Mouse (Mus musculus) embryonic facial prominence, embryonic 14.5 days (tissue): ENCODE measurements around the gene Ppp3r1. TPM values are rescaled to one million over a fixed set of nuclear protein-coding genes. Genes with fewer than 3 reads are reported as not detected.
"Not testable (repeated sequence)": the region's sequence is repeated elsewhere in the genome, so short reads cannot be mapped to it uniquely, and the experiment has no call there.

Source experiments
- ATAC-seq: fragments of 200-750 bp; cut with Nextera tagmentation; 2 replicates; pipeline ENCODE4 v1.8.0; 2017; ENCODE audit warnings: low read depth, moderate number of reproducible peaks, moderate TSS enrichment
- DNase-seq: peaks from one replicate; pipeline ENCODE4 v3.0.0-alpha.2; 2015; ENCODE audit warnings: low spot score
- H3K27ac ChIP-seq: fragments of 300-500 bp; sonication (generic); replicated peaks from 2 replicates; pipeline ENCODE4 v1.5.1; 2014; ENCODE audit warnings: low read depth, mild to moderate bottlenecking, low read length, moderate library complexity
- H3K27me3 ChIP-seq: fragments of 300-500 bp; sonication (generic); replicated peaks from 2 replicates; pipeline ENCODE4 v1.6.1; 2014; ENCODE audit warnings: low read length; ENCODE audit not compliant: control insufficient read depth, insufficient read depth
- H3K36me3 ChIP-seq: fragments of 300-500 bp; sonication (generic); 2 replicates; pipeline ENCODE4 v1.6.1; 2014; ENCODE audit warnings: low read length, mixed read lengths; ENCODE audit not compliant: control insufficient read depth, insufficient read depth
- H3K4me1 ChIP-seq: fragments of 300-500 bp; sonication (generic); 2 replicates; pipeline ENCODE4 v1.6.1; 2014; ENCODE audit warnings: antibody characterized with exemption, low read length; ENCODE audit not compliant: control insufficient read depth, insufficient read depth
- H3K4me2 ChIP-seq: fragments of 300-500 bp; sonication (generic); 2 replicates; pipeline ENCODE4 v1.6.1; 2014; ENCODE audit warnings: low read depth, mild to moderate bottlenecking, low read length, moderate library complexity, mixed read lengths
- H3K4me3 ChIP-seq: fragments of 300-500 bp; sonication (generic); 2 replicates; pipeline ENCODE4 v1.5.1; 2014; ENCODE audit warnings: low read depth, mild to moderate bottlenecking, low read length
- H3K9ac ChIP-seq: fragments of 300-500 bp; sonication (generic); 2 replicates; pipeline ENCODE4 v1.6.1; 2014; ENCODE audit warnings: low read depth, mild to moderate bottlenecking, low read length, moderate library complexity, mixed read lengths
- H3K9me3 ChIP-seq: fragments of 300-500 bp; sonication (generic); 2 replicates; pipeline ENCODE4 v1.6.1; 2016; ENCODE audit warnings: low read length; ENCODE audit not compliant: control insufficient read depth
- WGBS: fragments of 180-500 bp; shearing (Covaris S2); extraction: QIAGEN DNeasy Blood & Tissue Kit; methylation state at CpG from one replicate; pipeline ENCODE4 v1.1.7; 2014; 5-methylcytosine and 5-hydroxymethylcytosine counted together
- polyA plus RNA-seq: library from polyadenylated mRNA; unstranded; fragments of >200 nt; fragmentation: Nextera tagmentation; extraction: Ambion mirVana; gene quantifications from 2 replicates; pipeline ENCODE4 v1.2.1, GENCODE M21; 2014

The Ppp3r1 gene
- polyA plus RNA-seq, 1 experiment from 2014 or later, result 104 TPM

GRCm38 (mm10) chr11:17212141-17212495 is 53.1 kb downstream of the Ppp3r1 start:
- Histone ChIP-seq H3K9ac (peak overlapping the region; percentile 80), H3K4me1 (no peaks in the 10 kb centered on the region; the same call in 1 of the 2 replicates), H3K9me3 (no peaks in the 10 kb centered on the region), H3K27ac (peak overlapping the region; percentile 82; the same call in 1 of the 2 replicates), H3K36me3 (peaks cover 16% of the 10 kb centered on the region; the same call in 1 of the 2 replicates), H3K4me2 (peak overlapping the region; percentile 70), H3K4me3 (peak overlapping the region; percentile 79), H3K27me3 (no peaks in the 10 kb centered on the region)
- 2% methylated on average over 10 of the region's 10 CpGs for WGBS
- no peak for DNase-seq
- ATAC-seq, result 0 out of 2 replicates have a peak, but pooled peaks have one; percentile 0

DNA sequence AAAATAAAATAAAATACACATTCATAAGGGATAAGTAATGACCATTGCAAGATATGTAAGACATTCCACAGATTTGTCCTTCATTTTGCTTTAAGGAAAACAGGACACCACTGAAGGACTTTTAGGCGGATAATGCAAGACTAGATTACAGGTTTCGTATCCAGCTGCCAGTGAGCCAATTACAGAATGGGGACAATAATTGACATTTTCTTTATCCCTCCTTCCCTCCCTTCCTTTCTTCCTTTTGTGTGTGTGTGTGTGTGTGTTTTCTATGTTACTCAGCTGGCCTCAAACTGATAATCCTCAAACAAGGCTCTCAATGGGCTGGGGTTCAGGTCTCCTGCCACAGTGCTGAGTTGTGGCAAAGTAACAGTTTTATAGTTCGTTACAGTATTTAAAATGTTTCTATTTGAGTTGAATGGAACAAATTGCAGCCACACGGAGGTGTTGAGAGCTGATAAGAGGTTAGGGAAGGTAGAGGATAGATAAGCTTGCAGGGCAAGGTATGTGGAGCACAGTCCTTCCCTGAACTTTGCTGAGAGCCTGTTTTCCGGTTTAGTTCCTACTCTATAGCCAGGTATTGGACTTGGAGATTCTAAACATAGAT is 53.9 kb downstream of the Ppp3r1 start:
- no peaks in the 10 kb centered on the region for H3K9me3 ChIP-seq
- H3K4me3 ChIP-seq, result no peak overlapping the region
- H3K36me3 ChIP-seq, result 0 out of 2 replicates have a peak, but pooled peaks cover 10% of the 10 kb centered on the region
- H3K9ac ChIP-seq, result peak overlapping the region; percentile 80
- H3K4me2 ChIP-seq, result peak overlapping the region; percentile 70
- no peak overlapping the region for H3K27ac ChIP-seq
- ATAC-seq (no peak), DNase-seq (no peak)
- no peaks in the 10 kb centered on the region; the same call in 1 of the 2 replicates for H3K4me1 ChIP-seq
- WGBS, result 65% methylated on average over 5 of the region's 5 CpGs
- H3K27me3 ChIP-seq, result no peaks in the 10 kb centered on the region

DNA sequence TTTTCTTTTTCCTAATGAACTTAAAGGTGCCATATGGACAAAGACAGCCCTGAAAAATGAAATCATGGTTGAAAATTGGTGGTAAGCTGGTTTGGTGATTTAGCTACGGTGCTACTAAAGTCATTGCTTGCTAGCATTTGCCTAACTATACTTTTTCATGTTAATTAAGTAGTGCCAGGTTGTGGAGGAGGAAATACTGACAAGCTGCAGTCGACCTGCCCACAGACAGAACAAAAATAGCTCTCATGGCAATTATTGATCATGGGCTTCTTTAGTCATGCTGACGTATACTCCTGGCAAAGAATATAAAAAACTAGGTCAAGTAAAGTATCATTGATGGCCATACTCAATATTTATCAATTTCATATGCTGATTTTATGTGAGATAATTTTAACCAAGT is 56.4 kb downstream of the Ppp3r1 start:
- no peak overlapping the region for H3K27ac ChIP-seq
- H3K4me3 ChIP-seq, result no peak overlapping the region
- no peaks in the 10 kb centered on the region; the same call in 1 of the 2 replicates for H3K4me1 ChIP-seq
- H3K27me3 ChIP-seq, result no peaks in the 10 kb centered on the region
- H3K9me3 ChIP-seq, result no peaks in the 10 kb centered on the region
- DNase-seq, result no peak
- 0 out of 2 replicates have a peak, but pooled peaks cover 1% of the 10 kb centered on the region for H3K36me3 ChIP-seq
- WGBS, result 82% methylated on average over 3 of the region's 3 CpGs
- no peak overlapping the region for H3K9ac ChIP-seq
- no peak overlapping the region for H3K4me2 ChIP-seq
- ATAC-seq, result no peak

DNA sequence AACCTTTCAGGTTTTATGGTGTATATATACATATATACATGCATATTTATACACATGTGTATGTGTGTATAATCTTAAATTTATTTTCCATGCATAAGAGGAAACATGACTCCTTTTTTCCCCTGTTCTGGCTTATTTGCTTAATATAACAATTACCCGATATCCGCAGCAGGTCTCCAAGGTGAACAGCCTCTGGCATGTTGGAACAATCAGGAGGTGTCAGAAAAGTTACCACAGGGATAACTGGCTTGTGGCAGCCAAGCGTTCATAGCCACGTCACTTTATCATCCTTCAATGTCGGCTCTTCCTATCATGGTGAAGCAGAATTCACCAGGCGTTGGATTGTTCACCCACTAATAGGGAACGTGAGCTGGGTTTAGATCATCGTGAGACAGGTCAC is 62.1 kb downstream of the Ppp3r1 start:
- WGBS, result 92% methylated on average over 8 of the region's 8 CpGs
- Histone ChIP-seq H3K4me3 (no peak overlapping the region), H3K27ac (no peak overlapping the region), H3K9ac (no peak overlapping the region), H3K36me3 (peaks cover 37% of the 10 kb centered on the region), H3K9me3 (no peaks in the 10 kb centered on the region), H3K27me3 (no peaks in the 10 kb centered on the region), H3K4me1 (no peaks in the 10 kb centered on the region), H3K4me2 (no peak overlapping the region)
- DNase-seq (no peak), ATAC-seq (no peak)

- 66% methylated on average over 5 of the region's 5 CpGs for WGBS
- H3K36me3 ChIP-seq, result peaks cover 41% of the 10 kb centered on the region
- no peak for DNase-seq
These were observed 73.7 kb downstream of the Ppp3r1 start for GRCm38 (mm10) chr11:17232792-17233191.

GRCm38 (mm10) chr11:17236449-17237037 is 77.5 kb downstream of the Ppp3r1 start:
- H3K9ac ChIP-seq, result no peak overlapping the region
- 87% methylated on average over 5 of the region's 5 CpGs for WGBS
- no peak for ATAC-seq

More at GRCm38 (mm10) chr11:17232792-17233191, 73.7 kb downstream of the Ppp3r1 start:
- ATAC-seq, result no peak
- Histone ChIP-seq H3K9me3 (no peaks in the 10 kb centered on the region), H3K4me2 (no peak overlapping the region), H3K9ac (no peak overlapping the region), H3K27me3 (no peaks in the 10 kb centered on the region), H3K4me3 (no peak overlapping the region), H3K27ac (no peak overlapping the region), H3K4me1 (no peaks in the 10 kb centered on the region)

DNA sequence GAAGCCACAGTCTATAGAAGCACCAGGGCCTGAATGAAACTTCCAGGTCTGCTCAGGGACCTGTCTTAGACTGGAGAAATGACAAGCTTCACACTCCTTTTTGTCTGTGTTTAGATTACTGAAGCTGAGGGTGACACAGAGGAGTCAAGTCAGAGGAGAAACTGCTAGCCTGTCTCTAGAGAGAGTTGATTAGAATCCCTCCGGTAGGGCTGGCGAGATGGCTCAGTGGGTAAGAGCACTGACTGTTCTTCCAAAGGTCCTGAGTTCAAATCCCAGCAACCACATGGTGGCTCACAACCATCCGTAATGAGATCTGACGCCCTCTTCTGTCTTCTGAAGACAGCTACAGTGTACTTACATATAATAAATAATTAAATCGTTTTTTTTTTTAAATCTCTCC is 79.5 kb downstream of the Ppp3r1 start:
- not testable (repeated sequence) for H3K4me2 ChIP-seq, H3K27ac ChIP-seq, H3K4me1 ChIP-seq, DNase-seq, H3K9ac ChIP-seq, H3K9me3 ChIP-seq, H3K36me3 ChIP-seq, H3K27me3 ChIP-seq, ATAC-seq, H3K4me3 ChIP-seq
- 90% methylated on average over 5 of the region's 5 CpGs for WGBS

More at GRCm38 (mm10) chr11:17236449-17237037, 77.5 kb downstream of the Ppp3r1 start:
- H3K27me3 ChIP-seq, result no peaks in the 10 kb centered on the region
- DNase-seq, result no peak
- no peaks in the 10 kb centered on the region for H3K4me1 ChIP-seq
- H3K36me3 ChIP-seq, result peaks cover 25% of the 10 kb centered on the region
- no peak overlapping the region for H3K27ac ChIP-seq
- no peaks in the 10 kb centered on the region for H3K9me3 ChIP-seq
- H3K4me2 ChIP-seq, result no peak overlapping the region
- H3K4me3 ChIP-seq, result no peak overlapping the region

- no peak overlapping the region for H3K9ac ChIP-seq
- no peak overlapping the region for H3K4me3 ChIP-seq
- H3K27ac ChIP-seq, result no peak overlapping the region
- no peaks in the 10 kb centered on the region for H3K36me3 ChIP-seq
- DNase-seq (no peak), ATAC-seq (no peak)
- H3K27me3 ChIP-seq, result no peaks in the 10 kb centered on the region
- no peak overlapping the region for H3K4me2 ChIP-seq
- no peaks in the 10 kb centered on the region for H3K9me3 ChIP-seq
- no peaks in the 10 kb centered on the region for H3K4me1 ChIP-seq
These were observed 89.7 kb downstream of the Ppp3r1 start for GRCm38 (mm10) chr11:17248715-17249114.
